Mouse (Mus musculus): Measurements from ENCODE around the gene Sept8. TPM values are rescaled to one million over a fixed set of nuclear protein-coding genes. Genes with fewer than 3 reads are reported as not detected.
"Not testable (repeated sequence)": the region's sequence is repeated elsewhere in the genome, so short reads cannot be mapped to it uniquely, and the experiment has no call there.

Sept8 gene
- polyA plus RNA-seq, 1 experiment from 2014 or later: 38.1 TPM

GRCm38 (mm10) chr11:53531578-53532230 is 12.6 kb downstream of the Sept8 start:
- WGBS: 90% methylated on average over 10 of the region's 10 CpGs
- H3K27me3 ChIP-seq: no peaks in the 10 kb centered on the region
- no peak for ATAC-seq (ENCODE audit: insufficient number of reproducible peaks, insufficient read depth, low FRiP score, low TSS enrichment, low read depth)

GRCm38 (mm10) chr11:53532231-53532620 is 13.2 kb downstream of the Sept8 start:
- Histone ChIP-seq H3K9ac (no peak overlapping the region), H3K4me2 (no peak overlapping the region), H3K36me3 (peaks cover 55% of the 10 kb centered on the region), H3K9me3 (no peaks in the 10 kb centered on the region), H3K27me3 (no peaks in the 10 kb centered on the region), H3K4me1 (peaks cover 14% of the 10 kb centered on the region), H3K27ac (no peak overlapping the region), H3K4me3 (no peak overlapping the region)
- ATAC-seq (ENCODE audit: insufficient number of reproducible peaks, insufficient read depth, low FRiP score, low TSS enrichment, low read depth): no peak
- WGBS: 95% methylated on average over 1 of the region's 1 CpGs

More at GRCm38 (mm10) chr11:53531578-53532230, 12.6 kb downstream of the Sept8 start:
- Histone ChIP-seq H3K4me3 (no peak overlapping the region), H3K4me2 (no peak overlapping the region), H3K27ac (no peak overlapping the region), H3K36me3 (peaks cover 50% of the 10 kb centered on the region), H3K9ac (no peak overlapping the region), H3K9me3 (no peaks in the 10 kb centered on the region), H3K4me1 (peaks cover 14% of the 10 kb centered on the region)

GRCm38 (mm10) chr11:53539002-53539491 is 20.0 kb downstream of the Sept8 start:
- H3K9ac ChIP-seq: no peak overlapping the region
- H3K4me1 ChIP-seq: no peaks in the 10 kb centered on the region
- H3K4me3 ChIP-seq: no peak overlapping the region
- H3K27ac ChIP-seq: no peak overlapping the region
- H3K27me3 ChIP-seq: no peaks in the 10 kb centered on the region
- WGBS: 64% methylated on average over 15 of the region's 15 CpGs
- no peaks in the 10 kb centered on the region for H3K9me3 ChIP-seq
- no peak overlapping the region for H3K4me2 ChIP-seq
- ATAC-seq (ENCODE audit: insufficient number of reproducible peaks, insufficient read depth, low FRiP score, low TSS enrichment, low read depth): no peak
- H3K36me3 ChIP-seq: peaks cover 79% of the 10 kb centered on the region

- Histone ChIP-seq H3K9me3 (no peaks in the 10 kb centered on the region), H3K27me3 (no peaks in the 10 kb centered on the region), H3K4me1 (no peaks in the 10 kb centered on the region), H3K27ac (no peak overlapping the region), H3K9ac (no peak overlapping the region), H3K36me3 (peaks cover 69% of the 10 kb centered on the region), H3K4me3 (no peak overlapping the region), H3K4me2 (no peak overlapping the region)
- ATAC-seq (ENCODE audit: insufficient number of reproducible peaks, insufficient read depth, low FRiP score, low TSS enrichment, low read depth): no peak
- 94% methylated on average over 3 of the region's 3 CpGs for WGBS
These were observed 21.3 kb downstream of the Sept8 start for GRCm38 (mm10) chr11:53540394-53540793.

- Histone ChIP-seq H3K9me3 (no peaks in the 10 kb centered on the region), H3K4me2 (no peak overlapping the region), H3K27me3 (no peaks in the 10 kb centered on the region), H3K9ac (no peak overlapping the region), H3K4me1 (no peaks in the 10 kb centered on the region), H3K27ac (no peak overlapping the region), H3K36me3 (peaks cover 61% of the 10 kb centered on the region), H3K4me3 (no peak overlapping the region)
- ATAC-seq (ENCODE audit: insufficient number of reproducible peaks, insufficient read depth, low FRiP score, low TSS enrichment, low read depth): no peak
- WGBS: 85% methylated on average over 11 of the region's 11 CpGs
These were observed 22.2 kb downstream of the Sept8 start for GRCm38 (mm10) chr11:53541222-53541621.

- H3K4me1 ChIP-seq: no peaks in the 10 kb centered on the region
- no peak overlapping the region for H3K9ac ChIP-seq
- peaks cover 44% of the 10 kb centered on the region for H3K36me3 ChIP-seq
- no peak overlapping the region for H3K4me3 ChIP-seq
- WGBS: 69% methylated on average over 7 of the region's 7 CpGs
- no peaks in the 10 kb centered on the region for H3K27me3 ChIP-seq
- ATAC-seq (ENCODE audit: insufficient number of reproducible peaks, insufficient read depth, low FRiP score, low TSS enrichment, low read depth): no peak
- no peaks in the 10 kb centered on the region for H3K9me3 ChIP-seq
- H3K27ac ChIP-seq: no peak overlapping the region
- no peak overlapping the region for H3K4me2 ChIP-seq
These were observed 24.0 kb downstream of the Sept8 start for GRCm38 (mm10) chr11:53543021-53543420.

GRCm38 (mm10) chr11:53546271-53546670 is 27.2 kb downstream of the Sept8 start:
- no peak overlapping the region for H3K27ac ChIP-seq
- H3K27me3 ChIP-seq: no peaks in the 10 kb centered on the region

GRCm38 (mm10) chr11:53547566-53547965 is 28.5 kb downstream of the Sept8 start:
- ATAC-seq (ENCODE audit: insufficient number of reproducible peaks, insufficient read depth, low FRiP score, low TSS enrichment, low read depth): no peak
- H3K4me3 ChIP-seq: no peak overlapping the region
- peaks cover 9% of the 10 kb centered on the region; the same call in 1 of the 2 replicates for H3K36me3 ChIP-seq
- no peak overlapping the region for H3K4me2 ChIP-seq
- 87% methylated on average over 6 of the region's 6 CpGs for WGBS
- H3K27me3 ChIP-seq: no peaks in the 10 kb centered on the region
- H3K27ac ChIP-seq: no peak overlapping the region
- H3K9me3 ChIP-seq: no peaks in the 10 kb centered on the region
- no peaks in the 10 kb centered on the region for H3K4me1 ChIP-seq
- H3K9ac ChIP-seq: no peak overlapping the region

More at GRCm38 (mm10) chr11:53546271-53546670, 27.2 kb downstream of the Sept8 start:
- 69% methylated on average over 6 of the region's 6 CpGs for WGBS
- H3K9ac ChIP-seq: no peak overlapping the region
- no peak for ATAC-seq (ENCODE audit: insufficient number of reproducible peaks, insufficient read depth, low FRiP score, low TSS enrichment, low read depth)
- no peak overlapping the region for H3K4me2 ChIP-seq
- peaks cover 21% of the 10 kb centered on the region for H3K36me3 ChIP-seq
- no peaks in the 10 kb centered on the region for H3K4me1 ChIP-seq
- no peaks in the 10 kb centered on the region for H3K9me3 ChIP-seq
- H3K4me3 ChIP-seq: no peak overlapping the region

- no peaks in the 10 kb centered on the region for H3K4me1 ChIP-seq
- H3K9me3 ChIP-seq: peaks cover 3% of the 10 kb centered on the region; the same call in 1 of the 2 replicates
- ATAC-seq (ENCODE audit: insufficient number of reproducible peaks, insufficient read depth, low FRiP score, low TSS enrichment, low read depth): no peak
- H3K27me3 ChIP-seq: no peaks in the 10 kb centered on the region
- no peak overlapping the region for H3K4me3 ChIP-seq
- H3K36me3 ChIP-seq: peaks cover 5% of the 10 kb centered on the region; the same call in 1 of the 2 replicates
- no peak overlapping the region for H3K9ac ChIP-seq
- WGBS: 81% methylated on average over 19 of the region's 19 CpGs
- H3K4me2 ChIP-seq: no peak overlapping the region
- H3K27ac ChIP-seq: no peak overlapping the region
These were observed 29.1 kb downstream of the Sept8 start for GRCm38 (mm10) chr11:53548036-53548605.

GRCm38 (mm10) chr11:53550714-53551113 is 31.7 kb downstream of the Sept8 start:
- H3K27me3 ChIP-seq: no peaks in the 10 kb centered on the region
- H3K9ac ChIP-seq: no peak overlapping the region
- H3K9me3 ChIP-seq: peaks cover 5% of the 10 kb centered on the region; the same call in 1 of the 2 replicates
- no peak for ATAC-seq (ENCODE audit: insufficient number of reproducible peaks, insufficient read depth, low FRiP score, low TSS enrichment, low read depth)
- no peak overlapping the region for H3K27ac ChIP-seq
- 50% methylated on average over 1 of the region's 1 CpGs for WGBS
- no peak overlapping the region for H3K4me3 ChIP-seq
- no peak overlapping the region for H3K4me2 ChIP-seq
- H3K36me3 ChIP-seq: no peaks in the 10 kb centered on the region
- no peaks in the 10 kb centered on the region for H3K4me1 ChIP-seq

GRCm38 (mm10) chr11:53551754-53552153 is 32.7 kb downstream of the Sept8 start:
- Histone ChIP-seq H3K4me2 (no peak overlapping the region), H3K4me1 (no peaks in the 10 kb centered on the region), H3K27ac (no peak overlapping the region), H3K4me3 (no peak overlapping the region), H3K9me3 (peaks cover 5% of the 10 kb centered on the region; the same call in 1 of the 2 replicates), H3K27me3 (no peaks in the 10 kb centered on the region), H3K9ac (no peak overlapping the region), H3K36me3 (no peaks in the 10 kb centered on the region)
- no peak for ATAC-seq (ENCODE audit: insufficient number of reproducible peaks, insufficient read depth, low FRiP score, low TSS enrichment, low read depth)
- 70% methylated on average over 12 of the region's 12 CpGs for WGBS

- WGBS: 94% methylated on average over 10 of the region's 20 CpGs
- not testable (repeated sequence) for H3K4me1 ChIP-seq; H3K4me2 ChIP-seq; H3K27ac ChIP-seq; H3K36me3 ChIP-seq; ATAC-seq (ENCODE audit: insufficient number of reproducible peaks, insufficient read depth, low FRiP score, low TSS enrichment, low read depth); H3K9ac ChIP-seq; H3K9me3 ChIP-seq; H3K4me3 ChIP-seq; H3K27me3 ChIP-seq
These were observed 37.5 kb downstream of the Sept8 start for GRCm38 (mm10) chr11:53556529-53556928.

Measured in embryonic facial prominence, embryonic 13.5 days (tissue).